Mouse (Mus musculus) liver, embryonic 14.5 days (tissue): Measurements from ENCODE around the gene Trim54. TPM values are rescaled to one million over a fixed set of nuclear protein-coding genes. Genes with fewer than 3 reads are reported as not detected.

Source experiments
- ATAC-seq: fragments of 200-750 bp; cut with Nextera tagmentation; 2 replicates; pipeline ENCODE4 v1.8.0; 2017; ENCODE audit warnings: moderate number of reproducible peaks, mild to moderate bottlenecking, moderate library complexity; ENCODE audit not compliant: insufficient read depth
- DNase-seq, 3 experiments: peaks; one replicate each; pipeline ENCODE4 v3.0.0-alpha.2; 2012 to 2013; ENCODE audit warnings: low read depth in 3 of 3, low spot score in 3 of 3
- H3K27ac ChIP-seq: fragments of 300-500 bp; sonication (generic); 2 replicates; pipeline ENCODE4 v1.5.1; 2014; ENCODE audit warnings: moderate library complexity, mild to moderate bottlenecking, control low read depth, inconsistent platforms
- H3K27me3 ChIP-seq: fragments of 300-500 bp; sonication (generic); 2 replicates; pipeline ENCODE4 v1.6.1; 2014; ENCODE audit warnings: mild to moderate bottlenecking, low read length, moderate library complexity; ENCODE audit not compliant: control insufficient read depth, insufficient read depth
- H3K36me3 ChIP-seq: fragments of 300-500 bp; sonication (generic); replicated peaks from 2 replicates; pipeline ENCODE4 v1.6.1; 2014; ENCODE audit warnings: low read depth; ENCODE audit not compliant: control insufficient read depth, insufficient read depth
- H3K4me1 ChIP-seq, 2 experiments: fragments of 200-500 bp in 1 of 2; fragments of 300-500 bp in 1 of 2; sonication (generic) in 1 of 2; replicated peaks; 2 replicates each; pipeline ENCODE4 v1.6.1; 2012 to 2014; ENCODE audit warnings: antibody characterized with exemption in 1 of 2, inconsistent platforms in 1 of 2, low read length in 1 of 2; ENCODE audit not compliant: control insufficient read depth in 2 of 2, insufficient read depth in 2 of 2
- H3K4me2 ChIP-seq: fragments of 300-500 bp; sonication (generic); 2 replicates; pipeline ENCODE4 v1.6.1; 2014; ENCODE audit warnings: low read depth, mild to moderate bottlenecking, control low read depth, moderate library complexity
- H3K4me3 ChIP-seq, 2 experiments: fragments of 200-500 bp in 1 of 2; fragments of 300-500 bp in 1 of 2; sonication (generic) in 1 of 2; 2 replicates each; pipeline ENCODE4 v1.5.1; 2012 to 2014; ENCODE audit warnings: low read depth in 2 of 2, low read length in 2 of 2, mild to moderate bottlenecking in 2 of 2, control low read depth in 1 of 2, inconsistent platforms in 1 of 2, moderate library complexity in 1 of 2; ENCODE audit not compliant: insufficient read depth in 1 of 2
- H3K9ac ChIP-seq: fragments of 300-500 bp; sonication (generic); replicated peaks from 2 replicates; pipeline ENCODE4 v1.6.1; 2014; ENCODE audit warnings: mild to moderate bottlenecking, control low read depth, moderate library complexity
- H3K9me3 ChIP-seq: fragments of 300-500 bp; sonication (generic); 2 replicates; pipeline ENCODE4 v1.6.1; 2016; ENCODE audit warnings: low read length, mixed read lengths; ENCODE audit not compliant: control insufficient read depth
- CTCF ChIP-seq: IDR thresholded peaks from 2 replicates; pipeline ENCODE4 v1.5.1; 2016; ENCODE audit warnings: antibody characterized with exemption, low read depth, control low read depth
- EP300 ChIP-seq: IDR thresholded peaks from 2 replicates; pipeline ENCODE4 v1.6.1; 2016; ENCODE audit warnings: antibody characterized with exemption, low read depth
- WGBS: fragments of 180-500 bp; shearing (Covaris S2); extraction: QIAGEN DNeasy Blood & Tissue Kit; methylation state at CpG from one replicate; pipeline ENCODE4 v1.1.7; 2014; ENCODE audit not compliant: insufficient replicate concordance; 5-methylcytosine and 5-hydroxymethylcytosine counted together
- polyA plus RNA-seq, 2 experiments: library from polyadenylated mRNA; depleted of rRNA in 1 of 2; stranded (reverse) in 1 of 2; unstranded in 1 of 2; fragments of >200 nt; fragmentation: Nextera tagmentation in 1 of 2; extraction: Ambion mirVana in 1 of 2; gene quantifications; 2 replicates each; pipeline versions ENCODE4 v1.2.1 to v1.2.3; 2012 to 2014

Trim54 gene
- polyA plus RNA-seq, 2 experiments = not detected

DNA sequence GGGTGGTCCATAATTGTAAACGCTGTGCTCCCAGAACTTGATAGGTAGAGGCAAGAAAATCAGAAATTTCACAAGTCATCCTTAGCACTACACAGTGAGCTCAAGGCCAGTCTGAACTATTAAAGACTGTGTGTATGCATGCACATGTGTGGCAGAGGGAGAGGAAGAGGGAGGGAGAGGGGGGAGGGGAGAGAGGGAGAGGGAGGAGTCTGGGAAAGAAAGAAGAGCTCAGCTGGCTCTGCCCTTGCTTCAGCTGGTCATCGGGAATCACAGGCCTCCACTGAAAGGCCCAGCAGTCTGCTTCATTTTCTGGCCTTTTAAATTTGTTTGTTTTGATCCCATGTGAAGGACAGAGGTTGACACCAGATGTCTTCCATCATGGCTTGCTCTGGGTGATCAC, 7.0 kb downstream of the Trim54 start:
- H3K36me3 ChIP-seq = no peaks in the 10 kb centered on the region
- 43% methylated on average over 2 of the region's 2 CpGs for WGBS
- H3K4me2 ChIP-seq = no peak overlapping the region
- no peaks in the 10 kb centered on the region for H3K9me3 ChIP-seq
- no peak overlapping the region for H3K9ac ChIP-seq
- ATAC-seq (no peak), DNase-seq (no peak)
- TF ChIP-seq CTCF (no peak), EP300 (no peak)
- no peaks in the 10 kb centered on the region for H3K27me3 ChIP-seq
- no peak overlapping the region for H3K27ac ChIP-seq
- H3K4me1 ChIP-seq = no peaks in the 10 kb centered on the region
- H3K4me3 ChIP-seq = no peak overlapping the region

DNA sequence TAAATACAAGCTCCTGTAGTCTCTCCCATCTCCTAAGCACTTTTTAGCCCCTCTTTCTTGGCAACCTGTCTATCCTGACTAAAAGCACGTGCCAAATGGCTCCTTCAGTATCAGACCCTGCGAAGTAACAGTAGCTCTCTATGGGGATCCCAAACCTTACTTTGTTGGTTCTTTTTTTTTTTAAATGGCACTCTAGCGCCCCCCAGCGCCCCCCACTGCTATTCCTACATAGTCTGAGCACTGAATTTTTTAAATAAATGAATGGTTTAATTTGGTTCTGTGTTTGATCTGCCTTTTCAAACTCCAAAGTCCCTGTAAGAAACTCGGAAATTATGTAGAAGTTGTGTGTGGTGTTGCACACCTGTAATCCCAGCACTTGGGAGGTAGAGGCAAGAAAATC, 9.5 kb downstream of the Trim54 start:
- H3K4me2 ChIP-seq = no peak overlapping the region
- H3K36me3 ChIP-seq = no peaks in the 10 kb centered on the region
- DNase-seq = no peak
- no peak overlapping the region for H3K9ac ChIP-seq
- H3K9me3 ChIP-seq = no peaks in the 10 kb centered on the region
- no peak overlapping the region for H3K4me3 ChIP-seq
- TF ChIP-seq EP300 (no peak), CTCF (no peak)
- no peak for ATAC-seq
- no peak overlapping the region for H3K27ac ChIP-seq
- 24% methylated on average over 5 of the region's 5 CpGs for WGBS
- peaks cover 3% of the 10 kb centered on the region; the same call in 1 of the 2 replicates for H3K27me3 ChIP-seq
- no peaks in the 10 kb centered on the region for H3K4me1 ChIP-seq

DNA sequence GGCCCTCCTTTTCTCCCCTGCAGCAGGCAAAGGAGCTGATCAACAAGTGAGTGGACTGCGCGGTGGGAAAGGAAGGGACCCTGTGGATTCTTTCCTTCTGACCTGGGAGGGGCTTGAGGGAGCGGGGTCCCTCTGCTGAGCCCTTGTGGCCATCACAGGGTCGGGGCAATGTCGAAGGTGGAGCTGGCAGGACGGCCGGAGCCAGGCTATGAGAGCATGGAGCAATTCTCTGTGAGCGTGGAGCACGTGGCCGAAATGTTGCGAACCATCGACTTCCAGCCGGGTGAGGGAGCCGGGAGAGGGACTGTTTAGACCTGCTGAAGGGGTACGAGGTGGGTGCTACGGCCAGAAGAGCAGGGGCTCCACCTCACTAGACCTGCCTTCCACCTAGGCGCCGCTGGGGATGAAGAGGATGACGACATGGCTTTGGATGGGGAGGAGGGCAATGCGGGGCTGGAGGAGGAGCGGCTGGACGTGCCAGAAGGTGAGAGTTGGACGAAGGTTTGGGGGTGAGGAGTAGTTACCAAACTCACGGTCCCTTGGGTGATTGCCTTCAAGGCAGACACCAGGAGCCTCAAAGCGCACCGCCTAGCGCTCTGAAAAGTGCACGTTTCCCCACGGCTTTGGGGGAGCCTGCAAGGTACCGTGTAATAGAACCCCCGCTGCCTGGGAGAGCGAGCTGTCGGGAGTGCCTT, 20.4 kb downstream of the Trim54 start:
- H3K9me3 ChIP-seq = no peaks in the 10 kb centered on the region
- no peaks in the 10 kb centered on the region for H3K4me1 ChIP-seq
- H3K4me2 ChIP-seq = no peak overlapping the region
- H3K4me3 ChIP-seq = no peak overlapping the region
- TF ChIP-seq EP300 = no peak
- no peak for TF ChIP-seq CTCF
- H3K27me3 ChIP-seq = peaks cover 52% of the 10 kb centered on the region
- no peak overlapping the region for H3K27ac ChIP-seq
- DNase-seq (no peak), ATAC-seq (no peak)
- no peaks in the 10 kb centered on the region for H3K36me3 ChIP-seq
- no peak overlapping the region for H3K9ac ChIP-seq
- 2% methylated on average over 33 of the region's 33 CpGs for WGBS

DNA sequence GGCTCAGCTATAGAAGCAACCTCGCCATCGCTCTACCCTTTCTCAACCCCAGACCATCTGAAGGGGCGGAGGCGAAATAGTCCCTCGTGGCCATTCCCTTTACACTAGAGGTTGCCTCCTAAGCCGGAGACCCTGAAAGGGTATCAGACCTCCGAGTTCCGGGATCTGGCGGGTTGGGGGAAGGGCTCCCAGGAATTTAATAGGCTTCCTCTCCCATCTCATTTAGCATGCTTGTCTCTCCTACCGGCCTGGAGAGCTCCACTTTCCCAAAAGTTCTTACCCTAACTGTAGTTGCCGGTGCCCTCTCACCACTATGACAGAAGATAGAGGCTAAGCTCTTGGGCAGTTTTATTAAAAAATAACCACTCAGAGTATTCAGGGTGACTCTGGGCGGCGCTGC, 21.1 kb downstream of the Trim54 start:
- DNase-seq (no peak), ATAC-seq (no peak)
- WGBS = 4% methylated on average over 13 of the region's 13 CpGs
- H3K4me2 ChIP-seq = no peak overlapping the region
- H3K4me3 ChIP-seq = no peak overlapping the region
- peaks cover 52% of the 10 kb centered on the region for H3K27me3 ChIP-seq
- no peaks in the 10 kb centered on the region for H3K9me3 ChIP-seq
- H3K27ac ChIP-seq = no peak overlapping the region
- TF ChIP-seq CTCF (no peak), EP300 (no peak)
- no peaks in the 10 kb centered on the region for H3K4me1 ChIP-seq
- no peaks in the 10 kb centered on the region for H3K36me3 ChIP-seq
- H3K9ac ChIP-seq = no peak overlapping the region

DNA sequence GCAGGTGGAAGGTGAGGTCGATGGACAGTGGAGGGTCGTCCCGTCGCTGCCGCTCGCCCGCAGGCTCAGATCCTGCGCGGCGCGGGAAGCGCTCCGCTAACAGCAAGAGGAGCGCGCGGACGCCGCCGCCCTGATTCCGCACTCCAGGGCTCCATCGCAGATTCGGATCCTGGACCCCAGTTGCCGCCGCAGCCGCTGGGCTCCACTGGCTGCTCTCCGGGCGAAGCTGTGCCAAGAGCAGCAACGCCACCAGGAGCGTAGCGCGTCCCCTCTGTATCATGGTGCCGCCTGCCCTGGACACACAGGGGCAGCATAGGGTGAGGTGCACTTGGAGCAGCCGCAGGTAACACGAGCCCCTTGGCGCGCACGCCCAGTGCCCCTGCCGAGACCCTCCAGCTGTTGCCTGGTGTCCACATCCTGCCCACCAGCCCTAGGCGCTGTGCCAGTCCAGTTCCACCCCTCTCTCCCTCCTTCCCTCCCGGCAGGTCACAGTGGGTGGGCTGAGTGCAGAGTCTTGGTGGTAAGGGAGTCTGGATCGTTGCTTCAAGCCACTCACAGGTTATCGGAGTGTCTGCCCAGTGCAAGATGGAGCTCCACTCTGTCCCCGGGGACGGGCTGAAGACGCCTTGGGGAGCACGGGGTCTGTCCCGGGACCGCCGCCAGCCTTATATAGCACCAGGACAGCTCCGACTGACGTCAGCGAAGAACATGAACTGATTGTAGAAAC, 21.9 kb downstream of the Trim54 start, which contains the start of gene Ucn:
Ucn (minus strand) TSS at position 589 of the 727 bp plus-strand sequence.
- Histone ChIP-seq H3K4me2 (no peak within 1 kb of the TSS), H3K9me3 (no peaks in the 10 kb centered on the region), H3K27ac (no peak within 1 kb of the TSS), H3K4me1 (no peaks in the 10 kb centered on the region), H3K36me3 (no peaks in the 10 kb centered on the region), H3K27me3 (peaks cover 52% of the 10 kb centered on the region), H3K4me3 (no peak within 1 kb of the TSS), H3K9ac (no peak within 1 kb of the TSS)
- no peak for DNase-seq
- 1% methylated on average over 52 of the region's 52 CpGs for WGBS
- TF ChIP-seq EP300 (no peak), CTCF (no peak)
- no peak for ATAC-seq
